Mouse (Mus musculus) WW6 (cell line): ENCODE measurements around the gene Klhl18.
"Not testable (repeated sequence)": the region's sequence is repeated elsewhere in the genome, so short reads cannot be mapped to it uniquely, and the experiment has no call there.

Experiments
- DNase-seq: peaks from one replicate; pipeline ENCODE4 v3.0.0-alpha.2; 2013; ENCODE audit warnings: low read depth, low spot score

Klhl18 gene

GRCm38 (mm10) chr9:110419511-110420112 is 56.9 kb downstream of the Klhl18 start, which contains the start of gene Ngp:
Gene Ngp, plus strand, starts transcription at chr9:110419747.
- DNase-seq, result no peak

GRCm38 (mm10) chr9:110413785-110414184 is 62.7 kb downstream of the Klhl18 start:
- DNase-seq, result no peak

- no peak for DNase-seq
Observed at GRCm38 (mm10) chr9:110412926-110413325, 63.6 kb downstream of the Klhl18 start.

GRCm38 (mm10) chr9:110410908-110411887 is 65.3 kb downstream of the Klhl18 start:
- peak; percentile 61 for DNase-seq

DNA sequence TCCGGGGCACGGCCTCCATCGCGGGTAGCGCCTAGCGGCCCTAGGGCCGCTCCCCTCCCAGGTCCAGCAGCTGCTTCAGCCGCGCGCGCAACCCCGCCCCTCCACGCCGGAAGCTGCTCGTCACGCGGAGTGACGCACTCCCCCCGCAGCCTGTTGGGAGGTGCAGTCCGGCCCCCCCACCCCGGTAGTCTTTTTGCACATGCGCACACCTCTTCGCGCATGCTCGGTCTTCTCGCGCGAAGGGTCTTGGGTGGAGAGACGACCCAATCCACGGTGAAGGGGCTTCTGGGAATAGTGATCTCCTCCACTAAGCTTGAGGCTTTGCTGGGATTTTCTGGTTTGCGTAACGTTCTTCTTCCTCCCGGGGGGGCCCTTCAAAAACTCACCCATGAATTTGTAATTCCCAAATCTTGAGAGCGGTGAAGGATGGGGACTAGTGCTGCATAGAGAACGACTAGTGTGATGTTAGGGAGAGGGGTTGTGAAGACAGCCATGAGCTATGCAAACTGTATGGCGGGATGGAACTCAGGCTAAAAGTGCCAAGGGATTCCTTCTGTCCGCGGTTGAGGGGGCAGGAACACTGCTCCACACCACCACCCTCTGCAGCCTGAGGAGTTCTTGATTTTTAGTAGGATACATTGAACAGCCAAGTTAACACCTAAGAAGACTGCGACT is 68.3 kb downstream of the Klhl18 start, which contains the start of gene Ptpn23:
Gene Ptpn23 (minus strand): TSS at position 115 of the 675 bp plus-strand sequence.
- peak; percentile 90 for DNase-seq

- no peak for DNase-seq
Observed at GRCm38 (mm10) chr9:110407311-110408098, 69.0 kb downstream of the Klhl18 start.

DNA sequence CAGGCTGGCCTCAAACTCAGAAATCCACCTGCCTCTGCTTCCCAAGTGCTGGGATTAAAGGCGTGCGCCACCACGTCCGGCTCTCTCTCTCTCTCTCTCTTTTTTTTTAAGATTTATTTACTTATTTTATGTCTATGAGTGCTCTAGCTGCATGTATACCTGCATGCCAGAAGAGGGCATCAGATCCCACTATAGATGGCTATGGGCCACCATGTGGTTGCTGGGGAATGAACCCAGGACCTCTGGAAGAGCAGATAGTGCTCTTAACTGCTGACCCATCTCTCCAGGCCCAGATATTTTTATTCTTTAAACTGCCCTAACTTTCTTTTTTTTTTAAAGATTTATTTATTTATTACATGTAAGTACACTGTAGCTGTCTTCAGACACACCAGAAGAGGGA is 73.3 kb downstream of the Klhl18 start:
- not testable (repeated sequence) for DNase-seq

DNA sequence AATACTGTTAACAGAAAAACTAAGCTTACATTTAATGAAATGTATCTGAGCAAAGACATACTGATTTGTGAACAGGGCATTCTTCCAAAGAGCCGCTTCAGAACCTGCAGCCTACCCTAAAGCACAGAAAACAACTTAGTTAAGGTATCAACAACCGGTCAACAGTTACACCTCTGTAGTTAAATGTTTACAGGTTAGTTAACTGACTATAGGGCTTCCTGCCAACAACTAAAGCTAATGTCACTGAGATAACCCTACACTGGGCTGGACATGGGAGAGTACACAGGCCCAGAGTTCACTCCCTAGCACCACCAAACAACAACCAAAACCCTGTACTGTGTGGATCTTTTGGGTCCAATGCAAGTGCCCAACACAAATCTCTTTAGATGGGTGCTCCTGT is 73.8 kb downstream of the Klhl18 start:
- DNase-seq, result no peak

GRCm38 (mm10) chr9:110400650-110401049 is 75.8 kb downstream of the Klhl18 start:
- no peak for DNase-seq

- DNase-seq, result no peak
Observed at GRCm38 (mm10) chr9:110393295-110393694, 83.2 kb downstream of the Klhl18 start.

- no peak for DNase-seq
Observed at GRCm38 (mm10) chr9:110390843-110391242, 85.7 kb downstream of the Klhl18 start.

- DNase-seq, result no peak
Observed at GRCm38 (mm10) chr9:110388011-110388410, 88.5 kb downstream of the Klhl18 start.

DNA sequence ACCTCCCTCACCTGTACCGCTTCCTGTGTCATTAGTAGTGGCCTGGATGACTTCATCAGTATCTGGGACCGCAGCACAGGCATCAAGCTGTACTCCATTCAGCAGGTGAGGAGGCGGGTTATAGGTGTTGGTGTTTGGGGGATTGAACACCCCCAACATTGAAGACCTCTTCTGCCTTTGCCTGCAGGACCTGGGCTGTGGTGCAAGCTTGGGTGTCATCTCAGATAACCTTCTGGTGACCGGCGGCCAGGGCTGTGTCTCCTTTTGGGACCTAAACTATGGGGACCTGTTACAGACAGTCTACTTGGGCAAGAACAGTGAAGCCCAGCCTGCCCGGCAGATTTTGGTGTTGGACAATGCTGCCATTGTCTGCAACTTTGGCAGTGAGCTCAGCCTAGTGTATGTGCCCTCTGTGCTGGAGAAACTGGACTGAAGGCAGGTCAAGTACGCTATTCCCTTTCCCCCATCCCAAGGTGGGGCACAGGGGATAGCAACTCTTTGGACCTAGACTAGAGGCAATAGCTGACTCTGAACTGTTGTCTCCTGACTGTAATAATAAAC is 92.0 kb downstream of the Klhl18 start:
- no peak for DNase-seq

- DNase-seq, result no peak
Observed at GRCm38 (mm10) chr9:110381292-110381691, 95.2 kb downstream of the Klhl18 start.

- DNase-seq, result peak; percentile 24
Observed at GRCm38 (mm10) chr9:110380662-110381061, 95.8 kb downstream of the Klhl18 start.

DNA sequence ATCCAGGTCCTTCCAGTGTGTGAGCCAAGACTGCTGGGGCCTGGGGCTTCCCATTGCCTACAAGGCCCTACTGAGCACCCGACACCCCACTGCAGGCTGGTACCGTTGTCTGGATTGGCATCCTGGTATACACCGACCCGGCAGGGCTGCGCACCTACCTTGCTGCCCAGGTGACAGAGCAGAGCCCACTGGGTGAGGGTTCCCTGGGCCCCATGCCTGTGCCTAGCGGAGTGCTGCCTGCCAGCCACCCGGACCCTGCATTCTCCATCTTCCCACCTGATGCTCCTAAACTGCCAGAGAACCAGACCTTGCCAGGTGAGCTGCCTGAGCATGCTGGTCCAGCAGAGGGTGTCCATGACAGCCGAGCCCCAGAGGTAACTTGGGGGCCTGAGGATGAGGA is 97.1 kb downstream of the Klhl18 start:
- no peak for DNase-seq

- not testable (repeated sequence) for DNase-seq
Observed at GRCm38 (mm10) chr9:110377655-110378054, 98.8 kb downstream of the Klhl18 start.
